Mouse (Mus musculus): Measurements from ENCODE around the gene Slc16a10. TPM values are rescaled to one million over a fixed set of nuclear protein-coding genes. Genes with fewer than 3 reads are reported as not detected.
A peak's percentile ranks its signal among the peaks of the same experiment; 100 is the strongest.

Gene Slc16a10
- total and polyA plus RNA-seq, 3 experiments, result 4.1 to 10.4 (median 4.5) TPM

GRCm38 (mm10) chr10:40163338-40163737 lies 21.3 kb upstream of the Slc16a10 start:
- dilution Hi-C loops (cut with MboI; ENCODE audit: extremely low pct_ligation_motif_present, extremely low pct_unique_long_range_greater_than_20kb, low sequenced_read_pairs), result no loop called here
- no peak overlapping the region for H3K4me3 ChIP-seq (replicated peaks in 1 of 3; ENCODE audit: low read depth in 2 of 3, low read length in 2 of 3, poor library complexity in 1 of 3)
- H3K4me2 ChIP-seq (ENCODE audit: insufficient read depth, low read depth, poor library complexity, severe bottlenecking), result peak overlapping the region; percentile 16; the same call in 1 of the 2 replicates
- H3K4me1 ChIP-seq (ENCODE audit: control insufficient read depth in 1 of 2, insufficient read depth in 2 of 2), result peaks cover 4 to 33% of the 10 kb centered on the region in 2 experiments; a peak in 3 of 4 replicates
- no peak for TF ChIP-seq POLR2A (IDR thresholded peaks at IDR 0.05; ENCODE audit: low read depth, low read length)
- no peak for TF ChIP-seq USF1 (IDR thresholded peaks at IDR 0.05; ENCODE audit: low read depth, low read length)
- no peak for TF ChIP-seq CHD1 (IDR thresholded peaks at IDR 0.05; ENCODE audit: low read depth, low read length)
- TF ChIP-seq EP300 (IDR thresholded peaks at IDR 0.05; ENCODE audit: low read length), result peak; percentile 68
- no peak for TF ChIP-seq USF2 (conservative IDR thresholded peaks at IDR 0.05; ENCODE audit: low read depth, low read length)
- no peak for TF ChIP-seq MAFK (IDR thresholded peaks at IDR 0.05; ENCODE audit: insufficient replicate concordance, low read length)
- TF ChIP-seq UBTF (IDR thresholded peaks at IDR 0.05; ENCODE audit: low read depth, low read length), result no peak
- TF ChIP-seq ETS1 (conservative IDR thresholded peaks at IDR 0.05; ENCODE audit: low read depth, low read length), result peak; percentile 60
- TF ChIP-seq GABPA (IDR thresholded peaks at IDR 0.05; ENCODE audit: insufficient replicate concordance, low read depth, low read length), result no peak
- peak; percentile 56; the same call in 1 of the 2 replicates for TF ChIP-seq MAX (IDR thresholded peaks at IDR 0.05; ENCODE audit: low read length)
- no peak for TF ChIP-seq SMC3 (IDR thresholded peaks at IDR 0.05; ENCODE audit: low read depth, low read length)
- TF ChIP-seq MYC (IDR thresholded peaks at IDR 0.05; ENCODE audit: low read depth, low read length), result peak; percentile 60; the same call in 1 of the 2 replicates
- no peak for TF ChIP-seq JUND (conservative IDR thresholded peaks at IDR 0.05; ENCODE audit: low read depth, low read length)
- no peak for TF ChIP-seq KAT2A (IDR thresholded peaks at IDR 0.05; ENCODE audit: insufficient replicate concordance, low read length)
- no peak for TF ChIP-seq HCFC1 (IDR thresholded peaks at IDR 0.05; ENCODE audit: low read depth, low read length)
- TF ChIP-seq BHLHE40 (IDR thresholded peaks at IDR 0.05; ENCODE audit: low read depth, low read length), result peak; percentile 89
- TF ChIP-seq JUN (IDR thresholded peaks at IDR 0.05; ENCODE audit: insufficient read depth, low read depth, low read length), result no peak
- TF ChIP-seq TBP (conservative IDR thresholded peaks at IDR 0.05; ENCODE audit: low read depth, low read length), result no peak
- TF ChIP-seq RAD21 (IDR thresholded peaks at IDR 0.05; ENCODE audit: low read depth, low read length), result no peak
- no peak for TF ChIP-seq ZC3H11A (IDR thresholded peaks at IDR 0.05; ENCODE audit: low read depth, low read length)
- no peak for TF ChIP-seq NRF1 (IDR thresholded peaks at IDR 0.05; ENCODE audit: low read depth, low read length)
- no peak for TF ChIP-seq ELF1 (IDR thresholded peaks at IDR 0.05; ENCODE audit: low read depth, low read length)
- no peak for TF ChIP-seq MAZ (IDR thresholded peaks at IDR 0.05; ENCODE audit: low read depth, low read length)
- TF ChIP-seq RCOR1 (conservative IDR thresholded peaks at IDR 0.05; ENCODE audit: low read depth, low read length), result no peak
- TF ChIP-seq IRF4 (IDR thresholded peaks at IDR 0.05; ENCODE audit: low read depth, low read length), result no peak
- TF ChIP-seq POLR2AphosphoS2 (IDR thresholded peaks at IDR 0.05; ENCODE audit: low read depth, low read length), result no peak
- in situ Hi-C loops (cut with MboI; ENCODE audit: low pct_ligation_motif_present, low pct_unique_long_range_greater_than_20kb, low sequenced_read_pairs), result no loop called here
- H3K27ac ChIP-seq (ENCODE audit: insufficient read depth, low read depth), result no peak overlapping the region
- H3K9ac ChIP-seq (ENCODE audit: insufficient read depth, low read depth), result no peak overlapping the region
- H3K36me3 ChIP-seq (replicated peaks in 1 of 2; ENCODE audit: control insufficient read depth in 1 of 2, insufficient read depth in 1 of 2, low read length in 1 of 2), result no peaks in the 10 kb centered on the region
- no peaks in the 10 kb centered on the region for H3K9me3 ChIP-seq (replicated peaks; ENCODE audit: low read length)
- DNase-seq (ENCODE audit: extremely low read depth), result peak; percentile 71
- H3K27me3 ChIP-seq (replicated peaks), result peaks cover 3% of the 10 kb centered on the region
- H3K79me2 ChIP-seq (replicated peaks; ENCODE audit: control insufficient read depth, extremely low read depth, insufficient read depth, poor library complexity, severe bottlenecking), result no peaks in the 10 kb centered on the region

All from CH12.LX (cell line).